Mouse (Mus musculus) ES-Bruce4 (cell line): ENCODE measurements around the gene Dctn3. TPM values are rescaled to one million over a fixed set of nuclear protein-coding genes. Genes with fewer than 3 reads are reported as not detected.
"Not testable (repeated sequence)": the region's sequence is repeated elsewhere in the genome, so short reads cannot be mapped to it uniquely, and the experiment has no call there.

Experiments
- H3K27ac ChIP-seq: 2 replicates; pipeline ENCODE4 v1.5.1; 2012; ENCODE audit warnings: low read length, inconsistent platforms; ENCODE audit not compliant: insufficient read depth
- H3K27me3 ChIP-seq: 2 replicates; pipeline ENCODE4 v1.6.1; 2012; ENCODE audit warnings: mild to moderate bottlenecking, low read length, inconsistent platforms; ENCODE audit not compliant: control insufficient read depth, poor library complexity, insufficient read depth, severe bottlenecking
- H3K36me3 ChIP-seq: 2 replicates; pipeline ENCODE4 v1.6.1; 2012; ENCODE audit warnings: inconsistent platforms, mild to moderate bottlenecking, low read length, moderate library complexity; ENCODE audit not compliant: control insufficient read depth, poor library complexity, insufficient read depth, severe bottlenecking
- H3K4me1 ChIP-seq: one replicate; pipeline ENCODE4 v1.8.1; 2011; ENCODE audit warnings: low read length; ENCODE audit not compliant: control insufficient read depth, insufficient read depth
- H3K4me3 ChIP-seq: 2 replicates; pipeline ENCODE4 v1.5.1; 2011; ENCODE audit warnings: low read depth, mild to moderate bottlenecking, low read length
- H3K9ac ChIP-seq: 2 replicates; pipeline ENCODE4 v1.6.1; 2012; ENCODE audit warnings: low read depth, mild to moderate bottlenecking, inconsistent platforms; ENCODE audit not compliant: poor library complexity, severe bottlenecking
- H3K9me3 ChIP-seq: replicated peaks from 2 replicates; pipeline ENCODE4 v1.6.1; 2012; ENCODE audit warnings: mild to moderate bottlenecking, low read length, inconsistent platforms; ENCODE audit not compliant: control insufficient read depth, poor library complexity, insufficient read depth, severe bottlenecking
- CTCF ChIP-seq: IDR thresholded peaks from one replicate; pipeline ENCODE4 v1.8.1; 2011; ENCODE audit warnings: low read depth, low read length
- EP300 ChIP-seq: IDR thresholded peaks from 2 replicates; pipeline ENCODE4 v1.6.1; 2011; ENCODE audit warnings: low read depth, low read length; ENCODE audit not compliant: insufficient read depth
- POLR2A ChIP-seq: IDR thresholded peaks from one replicate; pipeline ENCODE4 v1.8.1; 2011; ENCODE audit warnings: low read length; ENCODE audit not compliant: insufficient read depth
- polyA plus RNA-seq: library from polyadenylated mRNA; stranded (reverse); fragments of >200 nt; gene quantifications from 2 replicates; pipeline ENCODE4 v1.2.4, GENCODE M21; 2011; ENCODE audit warnings: low read depth; ENCODE audit not compliant: missing spikeins, insufficient read depth, insufficient read length

Dctn3 gene
- polyA plus RNA-seq, 1 experiment: 65.1 TPM

- H3K4me3 ChIP-seq, H3K36me3 ChIP-seq, H3K27ac ChIP-seq, H3K4me1 ChIP-seq, H3K9ac ChIP-seq, H3K27me3 ChIP-seq, H3K9me3 ChIP-seq: not testable (repeated sequence)
Observed at GRCm38 (mm10) chr4:41683303-41683702, 39.7 kb downstream of the Dctn3 start.

GRCm38 (mm10) chr4:41682789-41683188 is 40.2 kb downstream of the Dctn3 start:
- H3K27ac ChIP-seq: no peak overlapping the region
- no peak for TF ChIP-seq POLR2A
- TF ChIP-seq CTCF: no peak
- no peak for TF ChIP-seq EP300
- H3K4me1 ChIP-seq: peaks cover 2% of the 10 kb centered on the region
- no peaks in the 10 kb centered on the region for H3K9me3 ChIP-seq
- H3K27me3 ChIP-seq: no peaks in the 10 kb centered on the region
- no peak overlapping the region for H3K9ac ChIP-seq
- H3K4me3 ChIP-seq: no peak overlapping the region
- no peaks in the 10 kb centered on the region for H3K36me3 ChIP-seq

DNA sequence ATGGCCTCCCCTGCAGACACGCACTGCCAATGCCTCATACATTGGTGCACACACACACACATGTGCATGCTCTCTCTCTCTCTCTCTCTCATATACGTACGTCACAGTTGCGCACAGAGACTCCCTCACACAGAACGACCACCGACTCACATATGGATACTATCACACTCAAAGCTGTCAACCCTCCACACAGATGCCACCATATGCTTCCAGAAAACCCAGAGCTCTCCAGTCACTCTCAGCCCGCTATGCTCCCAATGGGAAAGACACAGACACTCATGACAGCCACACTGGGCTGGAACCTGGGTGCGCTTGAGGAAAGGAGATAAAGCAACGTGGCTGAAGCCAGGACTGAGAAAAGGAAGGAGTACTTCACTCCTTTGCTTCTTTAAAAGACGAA is 41.0 kb downstream of the Dctn3 start:
- no peaks in the 10 kb centered on the region for H3K9me3 ChIP-seq
- H3K9ac ChIP-seq: no peak overlapping the region
- H3K36me3 ChIP-seq: no peaks in the 10 kb centered on the region
- TF ChIP-seq POLR2A: no peak
- no peak for TF ChIP-seq CTCF
- TF ChIP-seq EP300: no peak
- no peak overlapping the region for H3K4me3 ChIP-seq
- no peaks in the 10 kb centered on the region for H3K27me3 ChIP-seq
- H3K4me1 ChIP-seq: peaks cover 2% of the 10 kb centered on the region
- no peak overlapping the region for H3K27ac ChIP-seq

GRCm38 (mm10) chr4:41681176-41681575 is 41.8 kb downstream of the Dctn3 start:
- Histone ChIP-seq H3K4me1 (peaks cover 2% of the 10 kb centered on the region), H3K9ac (no peak overlapping the region), H3K4me3 (no peak overlapping the region), H3K9me3 (no peaks in the 10 kb centered on the region), H3K36me3 (no peaks in the 10 kb centered on the region), H3K27ac (no peak overlapping the region), H3K27me3 (no peaks in the 10 kb centered on the region)
- TF ChIP-seq CTCF (no peak), POLR2A (no peak), EP300 (no peak)

- H3K4me3 ChIP-seq: no peak overlapping the region
- H3K36me3 ChIP-seq: no peaks in the 10 kb centered on the region
- peaks cover 2% of the 10 kb centered on the region for H3K4me1 ChIP-seq
- no peaks in the 10 kb centered on the region for H3K9me3 ChIP-seq
- H3K9ac ChIP-seq: no peak overlapping the region
- no peak for TF ChIP-seq EP300
- no peak for TF ChIP-seq CTCF
- TF ChIP-seq POLR2A: no peak
- H3K27me3 ChIP-seq: no peaks in the 10 kb centered on the region
- H3K27ac ChIP-seq: no peak overlapping the region
Observed at GRCm38 (mm10) chr4:41679291-41679690, 43.7 kb downstream of the Dctn3 start.

- Histone ChIP-seq H3K27ac (no peak overlapping the region), H3K4me3 (no peak overlapping the region), H3K27me3 (no peaks in the 10 kb centered on the region), H3K9ac (no peak overlapping the region), H3K9me3 (no peaks in the 10 kb centered on the region), H3K4me1 (peaks cover 2% of the 10 kb centered on the region), H3K36me3 (no peaks in the 10 kb centered on the region)
- TF ChIP-seq CTCF (no peak), POLR2A (no peak), EP300 (no peak)
Observed at GRCm38 (mm10) chr4:41678863-41679262, 44.1 kb downstream of the Dctn3 start.
